Mouse (Mus musculus): Measurements from ENCODE around the gene Klhl2. TPM values are rescaled to one million over a fixed set of nuclear protein-coding genes. Genes with fewer than 3 reads are reported as not detected.

Klhl2 gene
- total RNA-seq, 2 experiments from 2014 or later, result 1.2 to 4.6 TPM

DNA sequence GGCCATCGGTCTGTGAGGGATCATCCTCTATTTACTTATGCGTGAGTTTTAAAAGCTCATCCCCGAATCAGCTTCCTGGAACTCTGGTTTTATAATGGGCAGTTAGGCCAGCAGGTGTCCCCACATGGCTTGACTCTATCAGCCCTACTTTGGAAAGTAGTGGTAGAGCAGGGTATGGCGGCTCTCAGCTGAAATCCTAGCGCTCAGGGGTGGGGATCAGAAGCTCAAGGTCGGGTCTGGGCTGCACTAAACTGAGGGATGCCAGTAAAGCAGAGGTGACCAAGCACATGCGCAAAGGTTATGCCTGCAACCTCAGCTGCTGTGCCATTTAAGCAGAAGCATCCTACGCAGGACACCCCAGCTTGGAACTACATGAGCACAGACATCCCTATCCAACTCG lies 71.9 kb downstream of the Klhl2 start:
- ATAC-seq (replicated peaks; ENCODE audit: low FRiP score, poor library complexity, severe bottlenecking), result no peak

- no peak for ATAC-seq (replicated peaks; ENCODE audit: low FRiP score, poor library complexity, severe bottlenecking)
These were observed 75.7 kb downstream of the Klhl2 start for GRCm38 (mm10) chr8:64774136-64774535.

DNA sequence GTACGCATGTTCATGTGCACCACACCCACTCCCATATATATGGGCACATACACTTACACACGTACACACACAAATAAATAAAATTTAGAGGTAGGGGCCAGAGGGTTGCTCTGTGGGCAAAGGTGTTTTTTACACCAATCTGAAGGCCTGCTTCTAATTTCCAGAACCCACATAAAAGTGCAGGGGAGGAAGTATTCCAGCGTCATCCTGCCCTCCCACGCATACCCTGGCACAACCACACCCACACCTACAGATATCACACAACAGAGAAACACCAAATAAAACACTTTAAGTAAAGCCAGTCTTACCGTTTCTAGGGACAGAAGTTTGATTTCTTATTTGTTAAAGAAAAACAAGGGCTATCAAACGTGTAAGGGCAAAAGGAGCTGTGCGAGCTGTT lies 79.0 kb downstream of the Klhl2 start:
- ATAC-seq (replicated peaks; ENCODE audit: low FRiP score, poor library complexity, severe bottlenecking), result no peak

GRCm38 (mm10) chr8:64769586-64769985 lies 80.2 kb downstream of the Klhl2 start:
- no peak for ATAC-seq (replicated peaks; ENCODE audit: low FRiP score, poor library complexity, severe bottlenecking)

DNA sequence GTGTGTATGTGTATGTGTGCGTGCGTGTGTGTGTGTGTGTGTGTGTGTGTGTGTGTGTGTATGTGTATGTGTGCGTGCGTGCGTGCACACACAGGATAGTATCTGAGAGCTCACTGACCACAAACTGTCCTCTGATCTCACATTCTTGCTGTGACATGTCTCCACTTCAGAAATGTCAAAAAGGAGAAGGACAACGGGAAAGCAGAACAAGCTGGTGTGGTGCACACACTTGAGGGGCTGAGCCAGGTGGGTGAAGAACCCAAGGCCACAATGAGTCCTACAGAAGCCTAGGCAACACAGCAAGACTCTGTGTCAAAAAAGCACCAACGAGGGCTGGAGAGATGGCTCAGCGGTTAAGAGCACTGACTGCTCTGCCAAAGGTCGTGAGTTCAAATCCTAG lies 81.2 kb downstream of the Klhl2 start:
- ATAC-seq (replicated peaks; ENCODE audit: low FRiP score, poor library complexity, severe bottlenecking), result no peak

DNA sequence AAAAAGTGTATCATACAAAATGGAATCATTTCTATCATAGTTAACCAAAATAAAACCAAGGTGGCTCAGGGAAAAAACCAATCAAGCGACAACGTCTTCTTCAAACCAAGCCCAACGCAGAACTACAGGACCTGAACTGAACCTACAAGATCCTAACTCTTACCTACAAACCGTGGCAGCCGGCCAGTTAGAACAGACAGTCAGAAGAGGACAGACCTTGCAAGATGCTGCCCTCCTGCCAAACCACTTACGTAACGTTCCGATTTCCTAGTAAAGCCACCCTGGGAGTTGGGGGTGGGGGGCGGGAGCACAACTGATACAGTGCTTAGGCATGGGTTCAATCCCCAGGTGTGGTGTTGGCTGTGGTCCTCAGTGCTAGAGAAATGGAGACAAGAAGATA lies 82.8 kb downstream of the Klhl2 start:
- no peak for ATAC-seq (replicated peaks; ENCODE audit: low FRiP score, poor library complexity, severe bottlenecking)

DNA sequence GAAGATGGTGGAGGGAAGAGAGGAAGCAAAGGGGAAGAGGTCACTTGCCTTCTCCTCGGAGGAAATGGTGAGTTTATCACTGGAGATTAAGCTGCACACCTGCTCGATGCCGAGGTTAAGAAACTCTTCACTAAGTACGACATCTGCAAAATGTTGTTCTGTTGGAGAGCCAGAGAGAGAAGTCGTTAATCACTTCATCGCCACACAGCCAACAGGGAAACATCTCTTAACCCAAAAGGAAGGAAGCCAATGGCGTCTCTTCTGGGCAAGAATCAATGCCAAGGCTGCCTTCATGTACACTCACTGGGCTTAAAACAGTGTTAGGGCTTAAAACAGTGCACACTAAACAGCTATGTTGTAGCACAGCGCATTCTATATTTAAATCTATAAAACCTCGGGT lies 85.7 kb downstream of the Klhl2 start:
- no peak for ATAC-seq (replicated peaks; ENCODE audit: low FRiP score, poor library complexity, severe bottlenecking)

DNA sequence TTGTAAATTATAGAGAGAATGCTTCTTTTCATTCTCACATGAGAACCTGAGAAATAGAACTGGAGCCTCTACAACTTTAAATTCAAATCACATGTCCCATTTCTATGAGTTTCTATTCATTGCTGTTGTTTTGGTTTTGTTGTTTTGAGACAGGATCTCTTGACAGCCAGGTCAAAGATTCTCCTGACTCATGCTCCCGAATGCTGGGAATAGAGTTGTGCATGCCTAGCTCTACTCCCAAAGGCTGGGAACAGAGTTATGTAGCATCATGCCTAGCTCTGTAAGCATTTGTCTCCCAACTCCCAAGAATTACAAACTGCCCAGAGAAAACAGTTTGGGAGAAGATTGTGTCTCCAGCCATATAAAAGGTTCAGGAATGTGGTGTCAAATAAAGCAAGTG lies 87.1 kb downstream of the Klhl2 start:
- no peak for ATAC-seq (replicated peaks; ENCODE audit: low FRiP score, poor library complexity, severe bottlenecking)

DNA sequence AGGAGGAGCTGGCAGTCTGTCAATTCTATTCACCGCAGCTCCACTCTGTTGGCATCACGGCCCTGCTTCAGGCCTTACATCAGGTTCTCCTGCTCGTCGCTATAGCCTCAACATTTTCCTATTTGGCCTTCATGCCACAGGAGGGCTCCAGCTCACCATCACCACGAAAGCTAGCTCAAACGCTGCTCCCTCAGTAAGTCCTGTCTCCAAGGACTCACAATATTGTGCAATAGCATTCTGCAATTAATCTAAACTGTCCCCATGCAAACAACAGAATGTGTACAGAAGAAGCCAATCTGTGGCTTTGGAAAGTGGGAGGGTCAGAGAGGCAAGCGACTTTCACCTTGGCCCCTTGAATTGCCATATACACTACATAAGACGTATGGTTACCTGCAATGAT lies 88.4 kb downstream of the Klhl2 start:
- no peak for ATAC-seq (replicated peaks; ENCODE audit: low FRiP score, poor library complexity, severe bottlenecking)

GRCm38 (mm10) chr8:64757956-64758355 lies 91.9 kb downstream of the Klhl2 start:
- ATAC-seq (replicated peaks; ENCODE audit: low FRiP score, poor library complexity, severe bottlenecking), result no peak

GRCm38 (mm10) chr8:64746215-64747058 lies 103.4 kb downstream of the Klhl2 start:
- no peak for ATAC-seq (replicated peaks; ENCODE audit: low FRiP score, poor library complexity, severe bottlenecking)

DNA sequence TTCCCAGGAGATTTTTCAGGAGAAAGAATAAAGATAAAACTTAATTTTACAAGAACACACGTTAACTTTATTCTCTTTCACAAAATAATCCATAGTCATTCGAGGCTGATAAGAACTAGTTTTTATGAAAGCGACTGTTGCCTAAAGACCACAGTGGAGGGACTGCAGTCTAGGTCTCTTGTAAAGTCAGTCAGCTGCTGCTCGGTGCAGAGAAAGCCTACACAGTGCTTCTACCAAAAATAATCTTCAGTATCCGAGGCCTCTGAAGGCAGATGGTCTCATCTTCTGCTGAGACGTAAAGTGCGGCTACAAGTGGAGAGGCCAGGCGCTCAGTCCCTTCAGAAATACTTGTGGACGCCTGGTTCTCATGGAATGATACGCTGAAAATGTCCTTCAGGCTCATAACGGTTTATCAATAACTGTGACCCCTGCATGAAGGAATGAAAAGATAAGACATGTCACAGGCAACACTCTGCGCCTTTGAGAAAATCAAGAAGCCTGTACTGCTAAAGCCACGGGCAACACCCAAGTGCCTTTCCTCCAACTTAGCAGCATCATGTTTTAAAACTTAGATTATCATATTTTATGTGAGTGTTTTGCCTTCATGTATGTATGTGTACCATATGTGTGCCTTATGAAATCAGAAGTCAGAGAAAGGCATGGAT lies 109.1 kb downstream of the Klhl2 start:
- 0 out of 2 replicates have a peak, but pooled peaks have one; percentile 32 for ATAC-seq (replicated peaks; ENCODE audit: low FRiP score, poor library complexity, severe bottlenecking)

GRCm38 (mm10) chr8:64738916-64739315 lies 110.9 kb downstream of the Klhl2 start:
- ATAC-seq (replicated peaks; ENCODE audit: low FRiP score, poor library complexity, severe bottlenecking), result no peak

- ATAC-seq (replicated peaks; ENCODE audit: low FRiP score, poor library complexity, severe bottlenecking), result no peak
These were observed 113.0 kb downstream of the Klhl2 start for GRCm38 (mm10) chr8:64736767-64737323.

- ATAC-seq (replicated peaks; ENCODE audit: low FRiP score, poor library complexity, severe bottlenecking), result no peak
These were observed 114.7 kb downstream of the Klhl2 start for GRCm38 (mm10) chr8:64735161-64735560.

DNA sequence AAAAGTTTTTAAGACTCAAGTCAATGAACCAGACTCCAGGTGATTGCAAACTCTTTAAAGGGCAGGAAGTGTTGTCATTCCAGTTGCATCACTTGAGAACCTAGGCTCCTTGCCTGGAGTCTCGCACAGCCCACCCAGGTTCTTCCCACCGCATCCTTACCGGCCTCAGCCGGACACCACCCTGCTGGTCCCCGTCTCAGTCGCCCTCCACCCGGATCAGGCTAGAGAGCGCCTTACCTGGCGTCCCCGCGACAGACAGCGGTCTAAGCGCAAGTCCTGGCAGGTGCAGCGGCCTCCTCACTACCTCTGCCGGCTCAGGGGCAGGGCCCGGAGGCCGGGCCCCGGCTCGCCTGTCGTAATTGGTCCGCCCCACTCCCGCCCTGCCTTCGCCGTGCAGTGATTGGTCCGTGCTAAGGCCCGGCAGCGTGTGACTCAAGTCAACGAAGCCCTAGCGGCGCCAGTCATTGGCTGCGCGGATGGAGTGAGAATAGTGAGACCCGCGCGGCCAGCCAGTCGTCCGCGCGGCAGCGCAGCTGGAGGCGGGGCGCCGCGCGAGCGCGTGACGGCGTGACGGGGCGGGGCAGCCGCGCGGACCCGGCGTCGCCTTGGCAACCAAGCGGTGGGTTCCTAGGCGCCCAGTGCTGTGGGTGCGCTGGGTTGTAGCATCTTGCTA lies 116.4 kb downstream of the Klhl2 start, which contains the start of gene Msmo1:
TSS of gene Msmo1 (minus strand) at position 522 of the 673 bp plus-strand sequence.
- peak; percentile 99 for ATAC-seq (replicated peaks; ENCODE audit: low FRiP score, poor library complexity, severe bottlenecking)

DNA sequence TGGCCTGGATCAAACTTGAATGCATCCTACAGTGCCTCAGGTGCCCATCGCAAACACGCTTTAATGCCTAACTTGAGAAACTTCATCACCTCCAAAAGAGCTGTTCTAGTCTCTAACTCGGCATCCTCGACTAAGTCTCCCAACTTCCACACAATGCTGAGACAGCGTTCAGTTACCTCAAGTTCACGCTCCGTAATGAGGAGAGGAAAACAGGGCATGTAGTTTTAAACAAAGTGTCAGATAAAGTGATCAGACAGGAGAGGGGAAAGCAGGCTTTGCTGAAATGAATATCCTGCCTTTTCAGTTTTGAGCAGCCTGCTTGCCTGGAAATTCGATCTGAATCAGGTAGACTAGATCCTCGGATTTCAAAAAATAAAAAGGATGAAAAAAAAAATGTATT lies 117.2 kb downstream of the Klhl2 start:
- ATAC-seq (replicated peaks; ENCODE audit: low FRiP score, poor library complexity, severe bottlenecking), result no peak

GRCm38 (mm10) chr8:64728156-64728555 lies 121.7 kb downstream of the Klhl2 start:
- no peak for ATAC-seq (replicated peaks; ENCODE audit: low FRiP score, poor library complexity, severe bottlenecking)

GRCm38 (mm10) chr8:64726190-64726695 lies 123.6 kb downstream of the Klhl2 start:
- no peak for ATAC-seq (replicated peaks; ENCODE audit: low FRiP score, poor library complexity, severe bottlenecking)

DNA sequence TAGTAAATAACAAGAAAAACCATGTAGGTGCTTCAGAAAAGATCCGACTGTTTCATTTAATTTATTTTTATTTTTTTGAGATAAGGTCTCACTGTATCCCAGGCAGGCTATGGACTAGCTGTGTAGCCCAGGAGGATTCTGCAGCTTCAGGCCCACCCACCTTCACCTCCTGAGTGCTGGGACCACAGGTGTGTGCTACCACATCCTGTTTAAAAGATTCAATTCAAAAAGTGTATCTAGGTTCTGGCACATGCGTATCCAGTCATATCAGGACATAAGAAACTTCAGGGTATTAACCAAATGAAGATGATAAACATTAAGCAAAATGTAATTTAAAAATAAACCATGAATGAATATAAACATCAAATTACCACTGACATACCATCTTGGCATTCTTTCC lies 126.6 kb downstream of the Klhl2 start:
- no peak for ATAC-seq (replicated peaks; ENCODE audit: low FRiP score, poor library complexity, severe bottlenecking)
